Mouse (Mus musculus): ENCODE data around the gene Galnt18. TPM values are rescaled to one million over a fixed set of nuclear protein-coding genes. Genes with fewer than 3 reads are reported as not detected.

The Galnt18 gene
- not detected for total RNA-seq (2023)

DNA sequence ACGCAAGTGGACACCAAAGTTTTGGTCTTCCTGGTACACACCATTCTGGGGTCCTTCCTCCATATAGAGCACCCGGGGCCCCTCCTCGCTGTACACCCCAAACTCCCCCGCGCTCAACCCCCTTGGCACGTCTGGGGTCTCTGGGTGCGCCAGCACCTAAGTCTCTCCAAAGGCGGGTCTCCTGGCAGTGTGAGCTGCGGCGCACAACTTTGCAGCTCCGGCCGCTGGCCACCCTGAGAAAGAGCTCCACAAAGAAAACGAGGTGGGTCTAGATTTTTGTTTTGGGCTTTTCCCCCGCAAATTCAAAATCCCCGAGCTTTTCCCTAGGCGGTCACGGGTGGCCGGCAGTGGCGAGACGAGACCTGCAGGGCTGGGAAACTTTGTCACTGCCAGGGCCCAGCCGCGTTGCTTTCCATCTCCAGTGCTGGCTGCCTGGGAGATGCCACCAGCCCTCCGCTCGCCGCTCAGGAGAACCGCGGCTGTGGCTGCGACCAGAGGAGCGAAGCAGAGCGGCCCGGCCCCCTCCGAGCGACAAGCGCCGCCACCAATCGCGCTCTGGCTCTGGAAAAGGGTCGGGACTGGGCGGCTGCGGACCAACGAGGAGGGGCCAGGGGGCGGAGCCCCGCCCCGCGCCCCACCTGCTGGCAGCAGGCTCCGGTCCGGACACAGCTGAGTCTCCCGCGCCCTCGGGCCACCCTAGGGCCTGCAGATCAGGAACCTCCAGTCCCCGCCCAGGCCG, at the start of gene Galnt18:
Gene Galnt18 (minus strand): TSS at position 474 of the 739 bp plus-strand sequence.

Other genes with a start within 250 kb of the Galnt18 start
- 62.5 TPM for gene Usp47, start 243.5 kb upstream of the Galnt18 start, total RNA-seq (2023)